Mouse (Mus musculus): Measurements from ENCODE around the gene Trappc13. TPM values are rescaled to one million over a fixed set of nuclear protein-coding genes. Genes with fewer than 3 reads are reported as not detected.
"Not testable (repeated sequence)": the region's sequence is repeated elsewhere in the genome, so short reads cannot be mapped to it uniquely, and the experiment has no call there.

Gene Trappc13
- total RNA-seq (2021), result 10 to 100 TPM; 46.8 to 50.7 TPM
- long read RNA-seq, experiment 1, transcript Trappc13-205 (12 exons, 3,538 nt), result major isoform, 19 of 62 reads
- long read RNA-seq, experiment 1, partial matches to known transcripts, result 3 of 62 reads
- long read RNA-seq, experiment 1, other reads (novel, unspliced or antisense), result 39 of 62 reads
- long read RNA-seq, experiment 2, transcript Trappc13-205 (12 exons, 3,538 nt), result major isoform, 24 of 53 reads
- long read RNA-seq, experiment 2, partial matches to known transcripts, result 1 of 53 reads
- long read RNA-seq, experiment 2, other reads (novel, unspliced or antisense), result 25 of 53 reads

DNA sequence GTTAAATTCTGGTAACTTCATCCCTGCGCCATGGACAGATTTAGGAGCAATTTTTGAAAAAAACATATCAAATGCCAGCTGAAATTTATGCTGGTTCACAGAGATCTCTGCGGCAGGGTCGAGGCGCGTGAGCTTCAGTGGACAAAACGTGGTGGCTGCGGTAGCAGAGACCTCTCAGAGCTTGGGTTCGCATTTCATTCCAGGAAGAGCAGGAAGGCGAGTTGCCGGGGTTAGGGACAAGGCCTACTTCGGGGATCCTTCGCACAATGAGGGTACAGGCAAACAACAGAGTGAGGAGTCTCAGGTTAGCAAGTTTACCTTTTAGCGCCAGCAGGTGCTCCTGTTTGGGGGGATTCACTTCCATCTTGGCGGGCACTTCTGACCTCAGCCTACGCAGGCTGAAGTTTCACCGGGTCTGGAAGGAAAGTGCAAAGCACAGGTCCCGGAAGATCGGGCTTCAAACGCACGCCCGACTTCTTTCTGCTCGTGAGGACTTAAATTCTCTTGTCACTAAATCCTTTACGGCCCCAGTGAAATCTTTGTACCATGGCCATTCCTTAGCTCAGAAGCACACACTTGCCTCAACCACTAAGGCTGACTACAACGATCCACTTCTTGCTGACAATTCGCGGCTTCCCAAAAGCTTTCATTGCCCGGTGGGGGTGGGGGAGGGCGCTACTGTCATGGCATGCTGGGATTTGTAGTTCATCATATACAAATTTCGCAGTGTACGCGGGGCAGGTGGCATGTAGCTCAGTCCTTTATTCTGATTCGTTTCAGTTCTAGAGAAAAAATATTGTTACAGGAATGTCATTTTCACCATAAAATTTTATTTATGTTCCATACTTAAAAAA is at the start of gene Trappc13:
Gene Trappc13 (minus strand): TSS at position 674 of the 854 bp plus-strand sequence.
- intact Hi-C loops (cut with DNase I), result no loop called here
- peak in 1 of 2 experiments; percentile 84 for DNase-seq (ENCODE audit: low spot score in 2 of 2)

DNA sequence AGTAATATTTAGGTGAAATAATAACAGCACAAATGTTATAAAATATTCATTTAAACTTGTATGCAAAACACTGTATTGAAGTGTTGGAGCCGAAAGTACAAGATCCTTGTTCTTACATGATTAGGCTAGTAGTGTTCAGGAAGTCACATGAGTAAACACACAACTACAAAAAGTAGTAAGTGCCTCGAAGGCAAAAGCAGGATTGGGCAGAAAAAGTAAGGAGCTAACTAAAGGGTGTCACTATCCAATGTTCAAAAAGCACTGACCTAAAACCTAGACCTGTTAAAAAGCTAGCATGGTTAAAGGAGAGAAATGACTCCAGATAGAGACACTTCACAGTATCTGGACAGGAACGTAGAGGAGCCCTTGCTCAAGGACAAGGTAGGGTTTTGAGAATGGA is 49.2 kb upstream of the Trappc13 start:
- intact Hi-C loops (cut with DNase I), result loop anchor here (10.0 kb wide), 1 partner anchor 557 kb away; no protein-coding TSS in a partner anchor
- no peak for DNase-seq (ENCODE audit: low spot score in 2 of 2)

DNA sequence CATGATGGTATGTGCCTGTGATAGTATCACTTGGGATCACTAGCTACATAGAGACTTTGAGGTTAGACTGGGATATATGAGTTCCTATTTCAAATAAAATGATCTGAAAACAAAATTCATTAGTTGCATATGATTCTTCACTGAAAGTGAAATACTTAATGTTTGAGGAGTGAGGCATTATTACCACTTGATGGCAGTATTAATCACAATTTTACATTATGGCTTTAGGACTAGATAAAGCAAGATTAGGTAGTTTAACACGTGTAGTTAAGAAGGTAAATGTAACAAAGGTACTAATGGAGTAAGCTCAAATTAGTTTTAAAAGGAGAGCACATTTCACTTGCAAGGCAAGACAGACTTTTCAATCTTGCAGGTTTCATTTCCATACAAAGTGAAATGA is 26.0 kb upstream of the Trappc13 start:
- no peak for DNase-seq (ENCODE audit: low spot score in 2 of 2)
- intact Hi-C loops (cut with DNase I), result no loop called here

DNA sequence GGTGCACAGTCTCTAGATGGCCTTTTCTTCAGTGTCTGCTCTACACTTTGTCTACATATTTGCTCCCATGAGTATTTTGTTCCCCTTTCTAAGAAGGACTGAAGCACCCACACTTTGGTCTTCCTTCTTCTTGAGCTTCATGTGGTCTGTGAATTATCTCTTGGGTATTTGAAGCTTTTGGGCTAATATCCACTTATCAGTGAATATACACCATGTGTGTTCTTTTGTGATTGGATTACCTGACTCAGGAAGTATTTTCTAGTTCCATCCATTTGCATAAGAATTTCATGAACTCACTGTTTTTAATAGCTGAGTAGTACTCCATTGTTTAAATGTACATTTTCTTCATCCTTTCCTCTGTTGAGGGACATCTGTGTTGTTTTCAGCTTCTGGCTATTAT is 17.6 kb upstream of the Trappc13 start:
- intact Hi-C loops (cut with DNase I); DNase-seq (ENCODE audit: low spot score in 2 of 2): not testable (repeated sequence)

DNA sequence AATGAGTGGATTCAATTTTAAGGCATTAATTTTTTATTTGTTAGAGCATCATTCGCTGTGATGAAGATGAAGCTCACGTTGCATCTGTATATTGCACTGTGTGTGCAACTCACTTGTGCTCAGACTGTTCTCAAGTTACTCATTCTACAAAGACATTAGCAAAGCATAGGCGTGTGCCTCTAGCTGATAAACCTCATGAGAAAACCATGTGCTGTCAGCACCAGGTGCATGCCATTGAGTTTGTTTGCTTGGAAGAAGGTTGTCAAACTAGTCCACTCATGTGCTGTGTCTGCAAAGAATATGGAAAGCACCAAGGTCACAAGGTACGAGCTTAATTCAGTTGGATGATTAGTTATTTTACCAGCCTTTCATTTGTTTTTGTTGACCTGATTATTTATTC is 9.1 kb upstream of the Trappc13 start:
- no peak for DNase-seq (ENCODE audit: low spot score in 2 of 2)
- intact Hi-C loops (cut with DNase I), result no loop called here

DNA sequence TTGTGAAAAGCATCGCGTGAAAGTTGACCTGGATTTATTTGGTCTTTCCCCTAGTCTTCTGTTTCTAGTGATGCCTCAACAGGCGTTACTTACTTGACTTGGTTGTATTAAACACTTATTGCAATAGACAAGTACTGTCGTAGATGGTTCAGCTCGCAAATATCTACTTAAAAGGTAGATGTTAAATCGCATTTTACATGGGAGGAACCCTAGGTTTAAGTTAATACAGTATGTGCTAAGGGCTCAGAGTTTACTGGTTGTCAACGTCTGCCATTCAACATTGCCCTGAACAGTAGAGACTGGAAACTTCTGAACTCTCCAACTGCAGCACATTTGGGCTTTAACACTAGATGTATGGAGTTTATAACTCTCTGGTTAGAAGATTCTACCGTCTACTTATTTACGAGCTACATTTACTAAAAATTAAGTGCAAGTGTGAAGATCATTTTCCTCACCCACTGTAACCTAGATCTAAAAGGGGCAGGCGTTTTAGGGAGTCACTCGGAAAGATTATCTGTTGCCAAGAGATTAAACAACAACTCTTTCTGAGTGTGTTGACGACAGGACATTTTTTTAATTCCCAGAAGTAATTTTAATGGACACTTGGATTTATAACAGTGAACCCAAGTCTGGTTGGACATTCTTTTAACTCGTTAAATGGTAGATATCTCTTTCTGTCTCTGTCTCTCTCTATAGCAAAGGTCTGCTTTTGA is 1.1 kb upstream of the Trappc13 start:
- DNase-seq (ENCODE audit: low spot score in 2 of 2), result no peak
- intact Hi-C loops (cut with DNase I), result no loop called here

DNA sequence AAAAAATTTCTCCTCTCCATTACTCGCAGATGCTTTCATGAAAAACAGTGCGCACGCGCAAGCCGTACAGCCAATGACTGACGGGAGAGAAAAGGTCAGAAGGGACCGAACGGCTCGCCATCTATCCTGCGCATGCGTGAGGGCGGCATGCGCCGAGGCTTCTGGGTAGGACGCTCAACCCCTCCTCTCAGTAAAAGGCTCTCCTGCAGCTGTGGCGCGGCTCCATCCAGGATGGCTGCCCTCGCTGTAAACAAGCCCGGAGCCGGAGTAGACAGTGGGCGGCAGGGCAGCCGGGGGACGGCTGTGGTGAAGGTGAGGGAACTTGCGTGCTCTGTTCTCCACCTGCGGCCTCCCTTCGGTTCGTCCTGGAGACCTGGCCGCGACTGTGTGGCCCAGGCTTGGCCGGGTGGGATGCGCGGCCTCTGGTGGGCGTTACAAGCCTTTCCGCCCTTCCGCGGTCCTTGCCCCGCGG is 417 bp upstream of the Trappc13 start, which contains the start of gene Trim23:
Gene Trim23 (plus strand): TSS at position 148 of the 472 bp plus-strand sequence.
- DNase-seq (ENCODE audit: low spot score in 2 of 2), result peak; percentile 98
- intact Hi-C loops (cut with DNase I), result no loop called here

DNA sequence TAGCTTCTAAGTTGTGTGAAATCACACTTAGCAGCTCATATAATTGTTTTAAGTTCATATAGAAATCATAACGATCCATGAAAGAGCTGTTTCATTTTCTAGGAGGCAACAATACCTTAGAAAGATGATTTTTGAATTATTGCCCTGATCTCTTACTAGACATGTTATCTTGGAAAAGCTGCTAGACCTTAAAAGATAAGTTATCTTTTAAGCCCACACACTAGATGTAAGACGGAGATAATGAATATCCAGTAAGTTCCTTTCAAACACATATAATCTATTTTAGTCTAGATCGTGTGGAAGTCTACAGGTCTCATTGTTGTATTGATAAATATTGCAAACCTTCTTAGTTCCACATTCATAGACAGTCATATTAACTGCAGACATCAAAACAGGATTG is 1.4 kb downstream of the Trappc13 start:
- DNase-seq (ENCODE audit: low spot score in 2 of 2), result no peak
- intact Hi-C loops (cut with DNase I), result no loop called here

DNA sequence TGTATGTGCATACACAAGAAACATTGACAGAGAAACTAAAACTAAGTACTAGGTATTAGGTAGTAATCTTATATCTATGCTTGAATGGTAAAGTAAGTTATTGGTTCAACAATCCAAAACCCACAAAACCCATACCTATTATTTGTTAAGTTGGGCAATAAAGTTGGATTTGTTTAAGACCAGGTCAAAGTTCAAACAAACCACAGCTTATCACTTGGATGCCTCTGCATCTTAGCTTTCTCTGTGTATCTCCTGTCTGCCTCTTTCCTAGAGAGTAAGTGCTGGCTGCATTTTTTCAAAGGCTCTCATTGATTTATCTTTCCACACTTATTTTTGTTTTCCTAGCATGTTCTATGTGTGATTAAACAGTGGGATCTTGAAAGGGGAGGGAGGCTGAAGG is 5.8 kb downstream of the Trappc13 start:
- DNase-seq (ENCODE audit: low spot score in 2 of 2), result no peak
- intact Hi-C loops (cut with DNase I), result no loop called here

DNA sequence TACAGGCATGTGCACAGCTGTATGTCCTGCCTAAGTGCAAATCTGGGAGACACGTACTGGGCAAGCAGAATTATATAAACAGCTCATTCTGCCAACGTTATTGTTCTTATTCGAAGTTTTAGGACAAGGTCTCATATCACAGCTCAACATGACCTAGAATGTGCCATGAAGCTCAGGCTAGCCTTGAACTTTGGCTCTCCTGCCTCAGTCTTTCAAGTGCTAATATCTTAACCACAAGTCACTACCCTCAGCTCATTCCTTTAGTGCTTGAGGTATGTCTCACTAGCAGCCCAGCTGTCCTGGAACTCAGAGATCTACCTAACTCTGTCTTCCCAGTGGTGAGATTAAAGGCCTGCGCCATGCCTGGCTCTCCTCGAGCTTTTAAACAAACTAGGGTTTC is 6.6 kb downstream of the Trappc13 start:
- no peak for DNase-seq (ENCODE audit: low spot score in 2 of 2)
- intact Hi-C loops (cut with DNase I), result no loop called here

DNA sequence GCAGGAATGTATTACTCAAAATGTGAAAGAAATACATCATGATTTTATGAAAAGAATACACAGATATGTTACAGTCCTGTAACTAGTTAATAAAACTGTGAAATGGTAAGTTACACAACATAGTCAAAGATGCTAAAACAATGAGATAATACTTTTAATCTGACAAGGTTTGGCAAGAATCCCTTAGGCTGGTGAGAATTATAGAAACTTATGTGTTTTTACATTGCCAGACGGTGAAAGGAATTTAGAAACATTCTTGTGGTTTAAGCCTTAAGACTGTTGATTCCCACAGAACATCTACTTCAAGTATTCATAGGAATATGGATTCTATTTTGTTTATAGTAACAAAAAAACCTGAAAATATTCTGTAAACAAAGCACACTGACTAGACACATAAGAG is 22.6 kb downstream of the Trappc13 start:
- DNase-seq (ENCODE audit: low spot score in 2 of 2), result no peak
- intact Hi-C loops (cut with DNase I), result no loop called here

DNA sequence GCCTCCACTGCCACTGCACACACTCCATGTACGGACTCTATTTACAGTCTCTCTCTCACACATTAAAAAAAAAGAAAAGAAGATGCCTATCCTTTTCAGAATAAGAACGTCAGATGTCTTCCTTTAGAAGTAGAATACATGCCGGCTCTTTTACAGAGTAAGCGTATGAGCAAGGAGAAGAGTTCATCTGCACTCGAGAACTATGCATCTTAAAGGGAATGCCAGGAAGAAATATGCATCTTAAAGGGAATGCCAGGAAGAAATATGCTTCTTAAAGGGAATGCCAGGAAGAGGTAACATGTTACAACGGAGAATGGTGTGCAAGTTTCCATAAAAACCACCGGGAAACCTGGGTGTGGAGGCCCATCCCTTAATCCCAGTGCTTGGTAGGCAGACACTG is 23.2 kb downstream of the Trappc13 start:
- intact Hi-C loops (cut with DNase I), result no loop called here
- DNase-seq (ENCODE audit: low spot score in 2 of 2), result no peak

DNA sequence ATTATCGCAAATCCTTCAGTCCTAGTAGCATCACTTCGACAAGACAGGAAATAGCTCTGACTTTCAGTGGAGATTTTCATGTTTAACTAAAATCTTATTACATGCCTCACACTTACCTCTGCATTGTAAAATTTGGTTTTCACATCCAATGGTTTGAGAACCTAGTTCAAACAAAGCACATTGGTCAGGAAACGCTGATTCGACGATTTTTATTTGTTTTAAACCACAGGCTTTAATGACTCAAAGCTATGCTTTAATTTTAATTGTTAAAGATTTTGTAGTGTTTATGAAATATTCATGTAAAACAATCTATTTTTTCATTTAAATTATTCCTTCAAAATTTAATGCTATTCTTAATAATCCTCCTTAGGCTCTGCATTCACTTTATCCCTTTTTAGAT is 24.1 kb downstream of the Trappc13 start:
- intact Hi-C loops (cut with DNase I), result no loop called here
- DNase-seq (ENCODE audit: low spot score in 2 of 2), result no peak

DNA sequence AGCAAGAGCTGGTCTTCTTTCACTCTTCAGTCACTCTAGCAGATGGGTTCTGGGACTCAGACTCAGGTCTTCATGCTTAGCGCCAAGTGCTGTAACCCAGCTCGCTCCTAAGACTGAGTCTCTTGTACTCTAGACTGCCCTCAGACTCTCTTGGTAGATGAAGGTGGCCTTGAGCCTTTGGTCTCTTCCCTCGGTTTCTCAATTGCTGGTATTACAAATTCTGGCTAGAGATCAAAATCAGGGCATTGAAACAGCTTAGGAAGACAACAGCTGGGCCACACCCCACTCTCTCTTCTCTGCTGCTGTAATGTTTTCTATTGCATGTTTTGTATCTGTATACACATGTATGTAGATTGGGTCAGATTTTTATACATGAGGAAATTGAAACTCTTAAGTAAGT is 32.6 kb downstream of the Trappc13 start:
- intact Hi-C loops (cut with DNase I), result no loop called here
- no peak for DNase-seq (ENCODE audit: low spot score in 2 of 2)

DNA sequence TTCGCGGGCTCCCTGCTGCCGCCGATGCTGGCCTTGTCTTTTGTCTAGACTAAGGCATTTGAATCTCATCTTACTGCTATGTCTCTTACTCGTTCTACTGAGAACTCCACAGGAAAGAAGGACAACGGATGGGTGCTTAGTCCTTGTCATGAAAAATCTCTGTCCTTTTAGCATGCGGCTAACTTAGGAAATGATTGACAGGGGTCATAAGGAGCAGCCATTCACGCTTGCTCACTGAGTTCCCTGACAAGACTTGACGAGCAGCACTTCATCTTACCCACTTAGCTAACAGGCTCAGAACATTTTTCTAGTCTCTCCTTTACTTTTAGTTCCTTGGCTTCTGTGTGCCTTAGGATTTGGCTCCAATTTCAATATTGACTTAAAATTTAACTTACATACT is 33.4 kb downstream of the Trappc13 start:
- no peak for DNase-seq (ENCODE audit: low spot score in 2 of 2)
- intact Hi-C loops (cut with DNase I), result no loop called here

DNA sequence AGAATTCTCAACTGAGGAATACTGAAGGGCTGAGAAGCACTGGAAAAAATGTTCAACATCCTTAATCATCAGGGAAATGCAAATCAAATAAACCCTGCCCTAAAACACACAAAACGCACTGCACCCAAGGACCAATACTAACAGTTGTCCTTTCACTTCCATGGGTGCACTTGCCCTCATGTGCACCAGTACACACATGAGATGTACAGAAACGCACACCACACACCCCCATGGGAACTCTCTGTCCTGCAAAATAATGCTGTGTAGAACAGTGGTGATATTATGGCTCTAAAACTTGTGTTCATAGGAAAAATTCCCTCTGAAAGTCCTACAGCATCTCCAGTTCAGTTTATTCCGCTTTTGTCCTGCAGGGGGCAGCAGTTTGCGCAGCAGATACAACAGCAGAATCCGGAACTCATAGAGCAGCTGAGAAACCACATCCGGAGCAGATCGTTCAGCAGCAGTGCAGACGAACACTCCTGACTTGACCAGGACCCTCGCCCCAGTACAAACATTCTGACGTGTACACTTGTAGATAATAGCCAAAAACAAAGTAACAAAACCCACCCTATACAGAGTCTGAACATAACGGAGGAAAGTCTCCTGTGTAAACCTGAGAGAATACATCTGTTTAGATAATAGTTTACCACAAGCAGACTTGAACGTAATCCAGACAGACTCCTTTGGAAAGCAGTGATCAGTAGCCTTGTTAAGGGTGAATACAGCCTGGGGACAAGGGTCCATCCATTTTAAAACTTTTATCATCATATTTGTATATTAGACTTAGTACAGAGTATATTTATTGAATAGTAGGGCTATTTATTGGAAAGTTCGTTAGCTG is 38.7 kb downstream of the Trappc13 start:
- DNase-seq (ENCODE audit: low spot score in 2 of 2), result peak; percentile 90 to 94
- intact Hi-C loops (cut with DNase I), result no loop called here

DNA sequence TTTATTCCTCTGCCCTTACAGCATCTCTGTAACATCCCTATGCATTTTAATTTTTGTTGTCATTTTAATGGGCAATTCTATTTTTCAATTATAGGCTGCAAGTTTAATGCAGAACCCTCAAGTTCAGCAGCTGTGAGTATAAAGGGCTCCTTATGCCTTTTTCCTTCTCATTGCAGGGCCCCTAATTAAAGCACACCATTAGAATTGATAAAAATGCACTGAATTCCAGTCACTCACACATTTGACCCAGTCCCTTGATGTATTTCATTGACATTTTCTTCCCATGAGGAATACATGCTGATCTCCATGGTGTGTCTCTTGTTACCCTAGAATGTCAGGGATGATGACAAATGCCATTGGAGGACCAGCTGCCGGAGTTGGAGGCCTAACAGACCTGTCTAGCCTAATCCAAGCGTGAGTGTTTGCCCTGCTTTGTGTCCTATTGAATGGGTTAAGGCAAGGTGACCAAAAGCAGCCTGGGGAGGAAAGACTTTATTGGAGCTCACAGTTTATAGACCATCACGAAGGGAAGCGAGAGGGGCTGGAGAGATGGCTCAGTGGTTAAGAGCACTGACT is 43.7 kb downstream of the Trappc13 start:
- DNase-seq (ENCODE audit: low spot score in 2 of 2), result no peak
- intact Hi-C loops (cut with DNase I), result no loop called here

DNA sequence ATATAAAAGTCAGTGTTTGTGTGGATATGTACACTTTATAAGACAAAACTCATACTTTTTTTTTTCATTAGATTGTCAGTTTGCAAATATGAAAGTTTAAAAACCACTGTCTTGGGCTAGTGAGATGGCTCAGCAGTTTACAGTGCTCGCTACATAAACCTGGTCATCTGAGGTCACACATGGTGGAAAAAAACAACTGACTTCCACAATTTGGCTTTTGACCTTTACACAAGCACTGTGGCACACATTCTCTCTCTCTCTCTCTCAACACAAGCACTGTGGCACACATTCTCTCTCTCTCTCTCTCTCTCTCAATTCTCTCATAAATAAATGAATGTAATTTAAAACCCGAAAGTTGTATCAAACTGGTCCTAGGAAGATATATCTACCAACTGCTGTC is 45.7 kb downstream of the Trappc13 start:
- intact Hi-C loops (cut with DNase I), result no loop called here
- DNase-seq (ENCODE audit: low spot score in 2 of 2), result no peak

Data from left cerebral cortex, postnatal 14 days (tissue).